Mouse (Mus musculus) WW6 (cell line): ENCODE data around the gene Rsrc1.

Experiments
- DNase-seq: peaks from one replicate; pipeline ENCODE4 v3.0.0-alpha.2; 2013; ENCODE audit warnings: low read depth, low spot score

The Rsrc1 gene

DNA sequence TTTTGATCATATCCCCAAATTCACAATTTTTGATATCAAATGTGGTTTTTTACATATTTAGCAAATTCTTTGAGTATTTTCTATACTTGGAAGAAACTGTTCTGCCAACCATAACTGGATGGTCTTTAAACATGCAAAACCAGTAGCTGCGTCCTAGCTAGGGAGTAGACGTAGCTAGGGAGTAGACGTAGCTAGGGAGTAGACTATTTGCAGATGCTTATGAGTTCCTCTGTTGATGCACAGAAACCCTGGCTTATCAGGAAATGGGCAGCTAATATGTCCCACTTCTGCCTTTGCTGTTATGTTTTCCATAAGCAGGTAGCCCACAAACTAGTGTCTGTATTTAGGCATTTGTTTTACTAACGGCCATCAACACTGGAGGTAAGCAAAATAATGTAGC, 298.6 kb downstream of the Rsrc1 start:
- no peak for DNase-seq

DNA sequence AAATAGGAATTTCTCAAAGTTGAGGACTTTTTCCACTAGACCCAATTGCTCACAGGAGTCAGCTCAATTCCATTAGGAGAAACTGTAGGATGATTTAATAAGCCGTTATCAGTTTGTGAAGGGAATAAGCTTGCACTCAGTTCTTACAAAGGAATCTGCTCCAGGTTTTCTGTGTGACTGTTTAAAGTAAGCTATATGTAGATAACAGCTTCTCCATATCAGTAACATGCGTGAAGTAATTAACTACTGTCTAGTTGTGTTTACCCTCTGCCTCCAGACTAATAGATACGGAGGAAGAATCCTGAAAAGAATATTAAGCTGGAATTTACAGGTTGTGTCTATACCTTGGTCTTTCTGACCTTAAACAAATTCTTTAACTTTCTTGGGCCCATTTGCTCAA, 299.1 kb downstream of the Rsrc1 start:
- no peak for DNase-seq

DNA sequence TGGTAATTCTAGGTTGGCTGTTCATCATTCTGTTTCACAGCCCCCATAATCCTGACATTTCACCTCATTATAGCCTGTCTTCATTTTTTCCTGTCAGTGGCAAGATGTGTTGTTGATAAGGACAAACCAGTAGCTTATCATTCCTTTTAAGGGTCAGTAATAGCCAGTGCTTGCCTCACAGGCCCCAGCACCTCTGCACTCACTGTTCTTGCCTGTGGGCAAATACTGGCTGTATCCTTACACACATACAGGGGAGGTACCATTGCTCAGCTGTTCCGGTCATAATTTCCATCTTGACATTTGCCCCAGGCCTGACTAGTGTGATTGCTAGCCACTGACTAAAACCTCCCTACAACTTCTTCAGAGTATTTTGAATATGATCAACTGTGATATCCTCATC, 302.8 kb downstream of the Rsrc1 start:
- DNase-seq = no peak

DNA sequence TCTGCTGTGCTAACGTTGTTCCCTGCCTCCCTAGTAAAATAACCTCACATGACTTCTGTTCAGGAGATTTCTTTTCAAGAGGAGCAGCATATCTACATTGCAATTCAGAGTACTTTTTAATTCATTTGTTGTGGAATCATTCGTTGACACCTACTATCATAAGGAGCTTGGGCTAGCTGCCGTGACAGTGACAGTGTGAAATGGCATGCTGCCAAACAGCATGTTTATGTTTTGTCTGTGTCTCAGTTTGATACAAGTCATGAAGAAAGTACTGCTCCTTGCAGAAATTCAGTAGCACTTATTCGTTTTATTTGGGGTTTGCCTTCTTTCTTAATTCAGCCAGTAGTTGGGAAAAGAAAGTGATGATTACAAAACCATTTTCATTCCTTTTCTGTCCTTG, 303.7 kb downstream of the Rsrc1 start:
- no peak for DNase-seq

DNA sequence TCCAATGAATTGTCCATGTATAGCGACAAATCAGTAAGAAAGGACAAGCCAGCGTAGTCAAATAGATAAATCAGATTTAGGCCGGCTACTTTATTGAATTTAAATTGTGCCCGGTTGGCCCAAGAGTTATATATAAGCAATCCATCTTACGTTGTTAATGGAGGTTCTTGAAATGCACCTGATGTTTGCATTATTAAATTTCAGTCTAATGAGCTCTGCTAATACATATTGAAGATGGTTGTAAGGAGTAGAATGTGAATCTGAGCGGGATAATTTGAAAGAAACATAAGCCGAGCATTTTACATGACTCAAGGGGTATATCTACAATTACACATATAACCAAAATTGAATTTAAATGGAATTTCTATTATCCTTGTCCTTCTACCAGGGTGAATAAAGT, 307.5 kb downstream of the Rsrc1 start:
- DNase-seq = no peak

DNA sequence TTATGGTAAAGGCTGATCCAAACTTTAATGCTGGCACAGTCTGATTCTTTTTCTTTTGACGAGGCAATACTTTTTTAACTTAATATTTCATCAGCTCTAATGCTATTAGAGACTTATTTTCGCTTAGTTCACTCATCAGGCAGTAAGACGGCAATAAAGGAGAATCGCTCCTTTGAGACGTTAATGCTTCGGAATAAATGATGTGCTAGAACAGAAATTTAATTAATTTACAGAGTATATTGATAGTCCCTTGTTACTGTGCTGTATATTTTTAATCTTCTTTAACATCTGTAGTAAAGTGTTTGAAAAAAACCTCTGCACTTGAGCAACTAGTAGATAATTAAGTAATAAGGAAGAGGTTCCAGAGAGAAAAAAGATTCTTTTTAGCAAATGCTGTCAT, 308.3 kb downstream of the Rsrc1 start:
- DNase-seq = no peak

DNA sequence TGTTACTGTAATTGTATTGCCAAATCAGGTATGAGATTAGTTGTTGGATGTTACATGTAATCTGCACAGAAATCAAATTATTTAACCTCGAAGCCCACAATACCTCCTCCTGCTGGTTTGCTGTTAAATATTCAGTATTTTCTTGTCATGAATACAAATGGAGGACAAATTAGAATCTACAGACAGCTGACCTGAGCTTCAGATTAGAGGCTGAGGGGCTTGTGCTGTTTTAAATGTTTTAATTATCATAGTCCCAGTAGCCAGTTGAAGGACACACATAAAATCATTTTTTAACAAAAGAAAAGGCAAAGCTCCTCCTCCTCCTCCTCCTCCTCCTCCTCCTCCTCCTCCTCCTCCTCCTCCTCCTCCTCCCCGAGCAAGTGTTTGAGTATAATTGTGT, 327.5 kb downstream of the Rsrc1 start:
- no peak for DNase-seq

DNA sequence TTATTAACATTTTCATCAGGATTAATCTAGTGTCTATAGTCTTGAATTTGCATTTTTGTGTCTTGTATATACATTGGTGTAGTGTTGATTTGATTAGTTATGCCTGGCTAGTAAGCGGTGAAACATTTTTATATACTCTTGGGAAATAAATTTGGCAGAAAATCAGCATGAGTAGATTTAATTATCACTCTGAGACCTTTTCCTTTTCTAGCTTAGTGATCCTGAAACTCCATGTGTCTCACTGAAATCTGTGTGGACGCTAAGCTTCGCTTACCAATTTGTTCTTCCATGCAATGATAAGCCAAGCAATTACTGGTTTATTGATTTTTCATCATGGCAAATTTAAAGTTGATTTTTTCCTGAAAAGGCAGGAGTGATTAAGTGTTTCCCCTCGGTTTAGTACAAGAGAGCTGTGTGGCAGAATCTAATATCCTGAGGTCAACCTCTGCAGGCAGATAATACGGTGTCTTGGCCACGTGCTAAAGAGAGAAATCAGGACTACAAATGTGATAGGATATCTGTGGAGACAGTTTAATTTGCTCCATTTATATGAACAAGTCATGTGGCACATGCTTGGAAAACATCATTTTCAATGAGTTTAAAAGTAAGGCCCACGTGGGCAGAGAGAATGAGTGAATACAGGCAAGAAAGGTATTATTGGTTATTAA, 328.6 kb downstream of the Rsrc1 start:
- DNase-seq = no peak

DNA sequence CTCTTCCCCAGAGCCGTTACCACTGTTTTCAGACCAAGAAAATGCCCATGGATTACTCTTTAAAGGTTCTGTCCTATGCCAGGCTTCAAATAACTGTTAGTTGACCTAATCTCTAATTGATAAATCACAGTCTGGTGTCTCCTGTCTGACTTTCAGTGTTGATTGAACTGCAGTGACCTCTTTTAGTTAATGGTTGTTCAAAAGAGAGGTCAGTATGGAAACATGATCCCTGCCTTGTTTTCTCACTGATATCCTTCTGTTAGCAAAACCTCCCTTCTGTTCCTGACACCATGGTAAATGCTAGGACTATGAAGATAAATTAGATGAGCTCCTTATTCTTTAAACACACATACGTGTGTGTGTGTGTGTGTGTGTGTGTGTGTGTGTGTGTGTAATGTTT, 330.2 kb downstream of the Rsrc1 start:
- DNase-seq = no peak

DNA sequence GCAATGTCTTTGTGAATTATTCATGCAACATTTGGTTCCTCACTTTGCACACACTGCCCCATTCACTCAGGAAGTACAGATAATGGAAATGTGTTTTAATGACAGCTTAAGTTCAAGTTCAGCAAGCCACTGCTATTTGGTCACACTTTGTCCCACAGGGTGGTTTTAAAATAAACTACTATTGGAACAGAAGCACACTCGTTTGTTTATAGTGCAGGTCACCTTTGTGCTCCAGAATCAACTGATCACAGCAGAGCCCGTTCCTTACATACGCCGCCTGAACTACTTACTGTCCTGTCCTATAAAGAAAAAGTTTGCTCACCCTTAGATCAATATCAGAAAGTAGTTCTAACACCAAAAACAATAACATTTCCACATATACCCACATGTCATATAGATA, 341.2 kb downstream of the Rsrc1 start:
- DNase-seq = no peak

DNA sequence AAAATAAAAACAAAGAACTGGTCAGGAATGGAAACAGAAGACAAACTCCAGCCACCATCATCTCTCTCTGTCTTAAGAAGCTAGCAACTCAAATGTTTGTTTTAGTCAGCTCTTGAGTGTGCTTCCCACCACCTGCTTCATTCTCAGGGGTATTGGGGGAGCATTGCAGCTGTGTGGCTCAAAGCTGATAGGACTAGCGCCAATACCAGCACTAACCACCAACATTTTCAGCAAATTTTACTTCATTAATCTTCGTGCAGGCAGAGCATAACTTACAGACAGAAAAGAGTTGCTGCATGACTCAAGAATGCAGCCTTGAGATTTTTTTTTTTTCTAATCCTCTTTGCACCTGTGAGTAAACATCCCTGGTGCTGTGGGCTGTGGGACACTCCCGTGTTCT, 358.4 kb downstream of the Rsrc1 start:
- DNase-seq = no peak

DNA sequence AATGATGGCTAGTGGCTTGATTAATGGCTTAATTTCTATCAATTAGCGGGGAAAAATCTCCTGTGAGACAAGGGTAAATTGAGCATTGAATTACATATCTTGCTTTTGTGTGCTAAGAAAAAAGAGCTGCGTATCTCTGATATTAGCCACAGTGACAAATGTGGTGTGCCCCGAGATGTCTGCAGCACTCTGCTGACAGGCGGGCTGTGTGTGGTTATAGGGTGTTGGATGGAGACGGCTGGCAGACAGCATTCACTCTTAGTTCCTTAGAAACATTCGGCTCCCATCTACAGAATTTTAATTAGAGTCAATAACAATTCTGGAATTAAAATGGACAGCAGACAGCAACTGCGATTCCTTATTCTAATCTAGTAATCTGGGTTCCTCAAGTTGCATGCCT, 359.7 kb downstream of the Rsrc1 start:
- DNase-seq = no peak

DNA sequence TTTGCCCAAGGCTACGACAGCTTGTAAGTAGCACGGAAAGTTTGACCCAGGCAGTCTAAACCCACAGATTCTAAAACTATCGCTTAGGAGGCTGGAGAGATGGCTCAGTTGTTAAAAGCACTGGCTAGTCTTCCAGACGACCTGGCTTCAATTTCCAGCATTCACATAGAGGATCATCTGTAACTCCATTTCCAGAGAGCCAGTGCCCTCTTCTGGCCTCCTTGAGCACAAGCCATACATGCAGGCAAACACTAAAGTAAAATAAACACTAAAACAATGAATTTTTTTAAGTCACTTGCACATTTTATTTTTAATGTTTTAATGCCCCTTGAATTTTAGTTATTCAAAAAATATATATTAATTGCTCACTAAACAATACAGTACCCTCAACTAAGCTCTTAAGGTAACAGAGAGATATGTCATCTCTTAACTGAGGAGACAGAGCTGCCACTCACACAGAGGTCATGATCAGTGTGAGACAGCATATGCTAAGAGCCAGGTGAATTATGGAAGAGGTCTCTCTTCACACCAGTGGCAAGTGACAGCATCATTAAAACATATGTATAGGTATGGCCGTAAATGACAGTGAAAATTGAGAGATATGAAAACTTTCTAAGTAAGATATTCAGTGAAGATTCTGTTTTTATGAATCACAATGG, 361.9 kb downstream of the Rsrc1 start:
- DNase-seq = no peak

DNA sequence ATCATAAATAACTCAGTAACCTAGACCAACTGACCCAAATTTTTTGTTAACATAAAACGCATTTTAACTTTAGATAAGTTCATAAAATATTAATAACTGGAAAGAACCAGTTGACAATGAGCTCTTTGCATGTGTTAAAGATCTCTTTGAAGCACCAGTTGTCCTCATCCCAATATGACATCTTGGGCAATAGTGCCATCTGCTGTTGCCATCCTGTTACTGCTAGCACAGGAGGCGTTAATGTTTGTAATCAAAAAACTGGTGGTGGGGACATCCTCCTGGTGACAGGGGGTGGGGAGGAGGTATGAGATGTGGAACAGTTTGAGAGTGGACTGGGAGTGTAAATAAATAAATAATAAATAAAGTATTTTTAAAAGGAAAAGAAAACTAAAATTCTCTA, 363.4 kb downstream of the Rsrc1 start:
- peak; percentile 5 for DNase-seq

DNA sequence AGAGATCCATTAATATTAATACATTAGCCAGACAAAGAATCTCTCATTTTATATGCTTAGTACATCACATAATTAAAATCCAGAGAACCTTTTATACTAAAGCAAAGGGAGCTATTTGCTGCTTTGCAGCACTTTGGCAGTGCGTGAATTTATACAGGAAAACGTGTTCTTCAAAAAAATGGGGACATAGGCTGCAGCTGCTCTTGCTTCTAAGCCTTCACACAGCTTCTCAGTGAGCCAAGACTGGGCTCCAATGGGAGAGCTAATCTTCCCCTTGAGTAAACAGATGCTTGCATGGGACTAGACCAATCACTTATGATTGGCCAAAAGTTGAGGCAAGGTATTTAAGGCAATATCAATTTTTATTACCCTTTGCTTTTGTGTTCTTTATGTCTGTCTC, 365.5 kb downstream of the Rsrc1 start:
- DNase-seq = no peak

DNA sequence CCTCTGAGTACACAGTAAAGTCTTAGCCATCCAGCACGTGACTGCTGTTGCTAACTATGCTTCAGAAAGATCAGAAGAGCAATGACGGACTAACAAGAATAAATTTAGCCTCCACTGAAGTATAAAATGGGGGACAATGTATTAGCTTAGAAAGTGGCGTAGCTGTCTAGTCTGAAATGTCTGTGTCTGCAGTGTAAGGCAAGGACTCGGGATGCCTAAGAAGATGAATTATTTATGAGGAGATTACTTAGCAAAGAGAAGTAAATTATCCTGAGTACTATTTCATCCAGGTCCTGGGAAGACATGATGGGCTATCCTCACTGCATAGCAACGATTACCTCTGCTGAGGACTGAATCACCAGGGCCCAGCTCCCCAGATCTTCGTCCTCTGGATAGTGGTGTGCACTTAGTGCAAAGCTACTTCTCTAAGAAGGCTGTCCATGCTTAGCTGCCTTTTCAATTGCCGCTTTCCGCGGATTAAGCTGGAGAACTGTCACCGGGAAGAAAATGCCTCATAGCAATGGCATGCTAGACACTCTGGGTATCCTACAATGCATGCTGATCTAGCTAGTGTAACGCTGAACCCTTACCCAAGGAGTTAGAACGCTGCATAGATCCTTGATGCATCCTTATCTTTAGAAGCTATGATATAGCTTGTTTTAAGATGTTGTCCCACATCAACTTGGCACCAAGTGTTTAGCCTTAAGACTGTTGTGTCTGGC, 370.4 kb downstream of the Rsrc1 start:
- no peak for DNase-seq

DNA sequence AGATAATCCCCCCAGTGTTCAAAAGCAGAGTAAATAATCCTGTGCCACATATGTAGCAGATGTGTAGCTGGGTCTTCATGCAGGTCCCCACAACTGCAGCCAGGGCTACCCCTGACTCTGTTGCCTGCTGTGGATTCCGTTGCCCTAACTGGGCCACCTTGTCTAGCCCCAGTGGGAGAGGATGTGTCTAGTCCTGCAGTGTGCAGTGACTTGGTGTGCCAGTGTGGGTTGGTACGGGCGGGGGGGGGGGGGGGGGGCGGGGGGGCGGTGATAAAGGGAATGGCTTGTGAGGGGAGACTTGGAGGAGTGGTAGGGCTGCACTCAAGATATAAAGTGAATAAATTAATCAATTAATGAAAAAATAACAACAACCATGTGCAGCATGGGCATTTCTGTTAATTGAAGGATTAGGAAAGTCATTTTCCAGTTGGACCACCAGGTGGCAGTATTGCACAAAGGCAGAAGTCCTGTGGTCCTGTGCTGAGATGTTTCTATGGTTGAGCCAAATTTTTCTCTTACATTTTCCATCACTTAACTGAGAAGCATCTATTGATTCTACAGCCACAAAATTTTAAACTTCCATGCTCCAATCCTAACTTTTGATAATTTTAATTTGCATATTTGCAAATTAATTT, 371.1 kb downstream of the Rsrc1 start:
- no peak for DNase-seq

DNA sequence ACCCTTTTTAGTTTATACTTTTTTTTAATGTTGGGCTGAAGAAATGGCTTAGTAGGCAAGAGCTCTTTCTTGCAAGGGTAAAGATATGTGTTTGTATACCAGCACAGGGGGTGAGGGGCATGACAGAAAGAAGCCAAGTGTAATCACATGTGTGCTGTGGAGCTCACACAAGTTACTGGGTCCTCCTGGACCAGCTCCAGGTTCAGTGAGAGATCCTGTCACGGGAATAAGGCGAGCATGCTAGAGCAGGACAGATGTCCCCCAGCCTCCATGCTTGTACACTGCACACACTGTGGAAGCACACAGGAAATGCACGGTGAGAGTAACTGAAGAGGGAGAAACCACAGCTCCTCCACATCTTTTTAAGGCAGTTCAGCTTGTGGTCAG, 371.6 kb downstream of the Rsrc1 start:
- no peak for DNase-seq

DNA sequence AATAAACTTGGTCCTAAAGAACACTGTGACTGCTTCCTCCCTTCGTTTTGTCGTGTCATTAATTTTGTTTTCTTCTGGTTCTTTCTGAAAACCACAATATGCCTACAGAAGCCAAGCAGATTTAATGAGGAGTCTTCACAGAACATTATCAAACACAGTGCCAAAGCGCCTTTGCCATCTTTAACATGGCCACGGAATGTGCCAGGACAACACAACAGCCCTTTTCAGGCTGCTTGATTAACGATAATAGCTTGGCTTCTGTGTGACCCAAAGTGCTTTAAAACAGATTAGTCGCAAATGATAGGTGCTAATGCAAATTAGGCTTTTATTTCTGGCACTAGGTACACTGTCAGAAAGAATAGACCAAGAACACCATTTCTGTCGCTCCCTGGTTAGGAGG, 377.2 kb downstream of the Rsrc1 start:
- no peak for DNase-seq

DNA sequence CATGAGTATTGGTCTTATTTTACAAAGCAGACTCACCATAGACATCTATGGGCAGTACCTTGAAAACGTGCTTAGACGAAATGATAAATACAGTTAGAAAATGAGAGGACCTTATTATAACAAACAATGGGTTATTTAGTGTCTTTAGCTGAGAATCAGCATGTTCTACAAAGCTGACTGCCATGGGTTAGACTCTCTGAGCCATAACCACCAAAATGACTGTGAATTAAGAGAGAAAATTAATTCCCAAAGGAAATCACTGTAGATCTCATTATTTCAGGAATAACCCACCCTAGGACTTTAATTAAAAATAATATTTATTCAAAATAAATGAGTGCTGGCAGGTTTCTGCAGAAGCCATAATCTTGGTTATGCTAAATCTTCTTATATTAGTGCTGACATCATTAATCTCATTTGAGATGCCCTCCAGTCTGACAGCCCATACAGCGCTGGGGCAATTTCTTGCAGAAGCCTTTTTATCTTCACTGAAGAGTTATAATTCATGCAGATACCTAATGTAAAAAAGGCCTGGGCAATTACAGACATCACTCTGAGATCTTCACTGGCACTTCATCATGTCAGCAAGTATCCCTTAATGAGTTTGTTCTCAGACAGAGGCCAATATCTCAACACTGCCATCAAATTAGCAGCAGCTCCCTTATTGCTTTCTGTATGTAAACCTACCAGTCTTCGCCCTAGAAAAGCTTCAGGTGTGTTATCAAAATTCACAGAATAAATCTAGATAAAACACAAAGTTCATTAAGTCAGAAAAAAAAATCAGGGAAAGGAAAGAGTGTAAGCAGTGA, 385.1 kb downstream of the Rsrc1 start:
- DNase-seq = no peak

DNA sequence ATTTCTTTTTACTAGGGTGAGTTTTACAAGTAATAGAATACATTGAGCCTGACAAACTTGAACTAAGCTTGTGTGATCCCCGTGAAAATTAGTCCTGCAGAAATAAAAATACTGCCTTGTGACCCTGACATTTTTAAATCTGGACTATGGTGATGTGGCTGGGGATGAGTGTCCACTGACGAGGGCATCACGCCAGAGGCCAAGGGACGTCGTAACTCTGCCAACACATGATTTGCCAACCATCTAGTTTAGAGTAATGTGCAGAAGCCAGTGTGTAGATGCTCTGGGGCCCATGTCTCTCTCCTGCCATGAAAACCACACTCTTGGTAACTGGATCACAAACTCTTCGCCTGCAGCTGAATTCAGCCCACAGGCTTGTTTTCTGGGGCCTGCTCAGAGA, 386.3 kb downstream of the Rsrc1 start:
- DNase-seq = no peak
